Mouse (Mus musculus): ENCODE measurements at regions not wholly inside any gene's neighbourhood (a gene's known extent, or its start where the extent isn't known, plus 50 kb on each side); places are given as distances from the start of the nearest gene placed in this dataset.
"Not testable (repeated sequence)": the region's sequence is repeated elsewhere in the genome, so short reads cannot be mapped to it uniquely, and the experiment has no call there.

GRCm38 (mm10) chr12:64788761-64789160, 128.9 kb upstream of the Gm527 start:
- Histone ChIP-seq H3K9me3 (no peaks in the 10 kb centered on the region), H3K27ac (no peak overlapping the region), H3K36me3 (no peaks in the 10 kb centered on the region), H3K4me2 (no peak overlapping the region), H3K4me1 (replicated peaks) (no peaks in the 10 kb centered on the region), H3K27me3 (no peaks in the 10 kb centered on the region), H3K9ac (no peak overlapping the region), H3K4me3 (no peak overlapping the region)
- 55% methylated on average over 3 of the region's 3 CpGs for WGBS
- ATAC-seq (ENCODE audit: low FRiP score), result no peak

DNA sequence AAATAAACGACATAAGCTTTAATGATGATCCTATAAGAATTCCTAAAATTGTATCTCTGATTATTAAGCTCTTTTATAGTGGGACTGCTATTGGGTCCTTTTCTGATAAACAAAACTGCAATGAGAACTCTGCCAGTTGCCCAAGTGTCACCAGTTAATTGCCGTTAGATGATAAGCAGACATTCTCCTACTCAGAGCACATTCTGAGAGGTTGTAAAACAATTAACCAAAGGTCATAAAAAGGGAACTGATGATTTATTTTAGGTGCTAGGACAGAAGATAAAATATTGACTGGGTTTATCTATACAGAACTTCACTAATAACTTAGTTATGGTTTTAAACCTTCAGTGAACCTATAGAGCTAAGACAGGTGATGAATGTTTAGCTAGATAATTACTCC, 109.2 kb upstream of the Gm527 start:
- ATAC-seq (ENCODE audit: low FRiP score); H3K4me2 ChIP-seq; H3K27me3 ChIP-seq; H3K9ac ChIP-seq; H3K36me3 ChIP-seq; H3K4me1 ChIP-seq (replicated peaks); H3K9me3 ChIP-seq; H3K27ac ChIP-seq; H3K4me3 ChIP-seq: not testable (repeated sequence)
- WGBS, result 81% methylated on average over 2 of the region's 2 CpGs

GRCm38 (mm10) chr12:64810081-64810480, 107.6 kb upstream of the Gm527 start:
- H3K9me3 ChIP-seq, result no peaks in the 10 kb centered on the region
- ATAC-seq (ENCODE audit: low FRiP score), result no peak
- H3K27ac ChIP-seq, result no peak overlapping the region
- WGBS, result 82% methylated on average over 1 of the region's 1 CpGs
- no peaks in the 10 kb centered on the region for H3K36me3 ChIP-seq
- no peak overlapping the region for H3K4me3 ChIP-seq
- no peaks in the 10 kb centered on the region for H3K4me1 ChIP-seq (replicated peaks)
- no peaks in the 10 kb centered on the region for H3K27me3 ChIP-seq
- no peak overlapping the region for H3K4me2 ChIP-seq
- no peak overlapping the region for H3K9ac ChIP-seq

GRCm38 (mm10) chr12:64815871-64816270, 101.8 kb upstream of the Gm527 start:
- H3K9me3 ChIP-seq, result no peaks in the 10 kb centered on the region
- H3K27ac ChIP-seq, result no peak overlapping the region
- 87% methylated on average over 6 of the region's 6 CpGs for WGBS
- no peaks in the 10 kb centered on the region for H3K36me3 ChIP-seq
- ATAC-seq (ENCODE audit: low FRiP score), result no peak
- H3K9ac ChIP-seq, result no peak overlapping the region
- H3K4me1 ChIP-seq (replicated peaks), result no peaks in the 10 kb centered on the region
- H3K27me3 ChIP-seq, result no peaks in the 10 kb centered on the region
- no peak overlapping the region for H3K4me2 ChIP-seq
- no peak overlapping the region for H3K4me3 ChIP-seq

DNA sequence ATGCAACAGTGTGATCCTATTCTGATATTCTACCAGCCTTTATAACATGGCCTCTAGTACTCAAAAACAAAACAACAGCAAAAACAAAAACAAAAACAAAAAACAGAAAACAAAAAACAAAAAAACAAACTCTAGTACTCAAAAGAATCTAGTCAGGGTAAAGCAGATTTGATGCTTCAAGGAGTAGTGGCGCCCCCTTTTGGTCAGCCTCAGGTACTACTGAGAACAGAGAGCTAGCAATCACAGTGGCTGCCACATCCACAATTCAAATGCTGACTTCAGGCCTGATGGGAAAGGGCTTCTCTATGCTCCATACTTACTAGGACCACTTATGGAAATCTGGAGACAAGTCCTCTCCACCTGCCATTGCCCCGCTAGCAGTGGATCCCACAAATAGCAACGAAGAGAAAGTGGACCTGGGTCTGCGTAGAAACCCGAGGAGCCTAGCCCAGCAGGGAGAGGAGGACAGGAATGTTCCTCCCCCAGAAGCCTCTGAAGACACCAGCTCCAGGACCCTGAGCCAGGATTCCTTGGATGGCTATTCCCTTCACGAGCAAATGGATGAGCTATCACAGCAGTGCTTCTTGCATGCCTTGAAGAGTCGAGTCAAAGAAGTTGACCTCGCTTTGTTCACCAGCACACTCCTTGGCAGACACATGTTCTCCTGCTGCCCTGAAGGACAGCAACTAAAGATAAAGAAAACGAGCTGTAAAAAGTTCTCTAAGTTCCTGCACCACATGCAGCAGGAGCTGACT, 100.5 kb upstream of the Gm527 start:
- no peak for ATAC-seq (ENCODE audit: low FRiP score)
- Histone ChIP-seq H3K4me3 (no peak overlapping the region), H3K4me1 (replicated peaks) (no peaks in the 10 kb centered on the region), H3K9ac (no peak overlapping the region), H3K9me3 (no peaks in the 10 kb centered on the region), H3K27ac (no peak overlapping the region), H3K36me3 (no peaks in the 10 kb centered on the region), H3K4me2 (no peak overlapping the region), H3K27me3 (no peaks in the 10 kb centered on the region)
- 60% methylated on average over 9 of the region's 9 CpGs for WGBS

- H3K4me3 ChIP-seq, result no peak overlapping the region
- ATAC-seq (ENCODE audit: low FRiP score), result no peak
- 82% methylated on average over 5 of the region's 5 CpGs for WGBS
- no peaks in the 10 kb centered on the region for H3K27me3 ChIP-seq
- H3K4me1 ChIP-seq (replicated peaks), result no peaks in the 10 kb centered on the region
- no peaks in the 10 kb centered on the region for H3K9me3 ChIP-seq
- H3K4me2 ChIP-seq, result no peak overlapping the region
- H3K27ac ChIP-seq, result no peak overlapping the region
- no peak overlapping the region for H3K9ac ChIP-seq
- no peaks in the 10 kb centered on the region for H3K36me3 ChIP-seq
Measured at GRCm38 (mm10) chr12:64820722-64821121, 97.0 kb upstream of the Gm527 start.

DNA sequence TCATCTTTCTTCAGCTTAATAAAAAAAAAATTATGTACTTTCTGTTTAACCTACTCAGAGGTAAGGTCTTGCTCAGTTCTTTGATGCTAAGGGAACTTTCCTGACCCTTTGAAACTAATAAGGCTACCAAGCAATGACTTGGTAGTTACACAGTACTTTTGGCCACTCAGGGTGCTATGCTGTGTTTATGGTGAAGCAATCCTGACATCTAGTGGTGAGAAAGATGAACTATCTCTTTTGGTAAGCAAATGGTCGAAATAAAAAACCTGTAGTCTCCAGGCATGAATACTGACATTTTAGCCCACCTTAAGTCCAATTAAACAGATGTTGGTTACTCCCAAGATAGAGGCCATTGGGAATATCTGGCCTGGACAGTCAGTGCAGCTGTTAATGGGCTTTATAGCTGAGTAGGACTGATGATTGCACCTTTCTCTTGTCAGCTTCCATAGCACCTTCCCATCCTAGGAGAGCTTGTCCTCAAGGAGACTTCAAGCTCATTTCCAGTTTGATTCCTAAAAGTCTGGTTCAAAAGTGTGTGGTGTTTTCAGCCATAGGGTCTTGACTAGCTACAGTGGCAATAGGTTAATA, 88.0 kb upstream of the Gm527 start:
- Histone ChIP-seq H3K9ac (no peak overlapping the region), H3K4me2 (no peak overlapping the region), H3K27ac (no peak overlapping the region), H3K27me3 (no peaks in the 10 kb centered on the region), H3K4me1 (replicated peaks) (peaks cover 8% of the 10 kb centered on the region; the same call in 1 of the 2 replicates), H3K9me3 (no peaks in the 10 kb centered on the region), H3K4me3 (no peak overlapping the region), H3K36me3 (no peaks in the 10 kb centered on the region)
- 14% methylated on average over 1 of the region's 1 CpGs for WGBS
- ATAC-seq (ENCODE audit: low FRiP score), result peak; percentile 83

DNA sequence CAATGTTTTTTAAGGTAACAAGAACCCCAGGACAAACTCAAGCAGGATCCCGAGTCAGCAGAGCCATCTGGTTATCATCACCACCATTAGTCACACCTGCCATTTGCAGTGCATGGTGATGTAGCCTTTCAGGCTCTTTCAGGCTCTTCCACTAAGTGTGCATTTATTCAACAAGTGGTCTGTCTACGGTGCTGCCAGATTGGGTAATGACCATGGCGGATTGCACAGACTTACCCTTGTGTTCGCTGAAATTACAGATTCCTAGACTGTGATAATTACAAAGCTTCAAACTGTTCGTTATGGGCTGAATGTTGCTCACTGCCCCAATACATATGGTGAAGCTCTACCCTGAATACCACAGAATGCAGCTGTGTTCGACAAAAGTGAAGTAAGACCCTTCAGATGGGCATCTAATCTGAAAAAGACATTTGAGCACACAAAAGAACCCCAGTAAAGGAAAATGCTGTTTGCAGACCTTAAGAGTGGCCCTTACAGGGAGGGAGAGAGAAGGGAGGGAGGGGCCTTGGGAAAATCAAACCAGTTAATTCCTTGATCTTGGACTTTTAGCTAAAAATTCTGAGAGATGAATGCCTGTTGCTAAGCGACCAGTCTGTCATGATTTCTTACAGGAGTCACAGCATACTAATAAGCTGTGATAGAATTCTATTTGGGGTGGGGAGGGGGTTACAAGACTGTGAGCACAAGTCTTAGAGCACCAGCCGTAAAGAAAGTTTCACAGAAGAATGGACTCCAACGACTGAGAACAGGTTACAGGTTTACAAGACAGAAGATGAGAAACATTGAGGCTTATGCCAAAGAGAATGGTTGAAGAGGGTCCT, 85.2 kb upstream of the Gm527 start:
- no peak overlapping the region for H3K4me2 ChIP-seq
- 52% methylated on average over 9 of the region's 9 CpGs for WGBS
- ATAC-seq (ENCODE audit: low FRiP score), result peak; percentile 76
- no peaks in the 10 kb centered on the region for H3K9me3 ChIP-seq
- no peaks in the 10 kb centered on the region for H3K36me3 ChIP-seq
- peaks cover 8% of the 10 kb centered on the region; the same call in 1 of the 2 replicates for H3K4me1 ChIP-seq (replicated peaks)
- no peak overlapping the region for H3K27ac ChIP-seq
- no peak overlapping the region for H3K4me3 ChIP-seq
- H3K27me3 ChIP-seq, result no peaks in the 10 kb centered on the region
- no peak overlapping the region for H3K9ac ChIP-seq

DNA sequence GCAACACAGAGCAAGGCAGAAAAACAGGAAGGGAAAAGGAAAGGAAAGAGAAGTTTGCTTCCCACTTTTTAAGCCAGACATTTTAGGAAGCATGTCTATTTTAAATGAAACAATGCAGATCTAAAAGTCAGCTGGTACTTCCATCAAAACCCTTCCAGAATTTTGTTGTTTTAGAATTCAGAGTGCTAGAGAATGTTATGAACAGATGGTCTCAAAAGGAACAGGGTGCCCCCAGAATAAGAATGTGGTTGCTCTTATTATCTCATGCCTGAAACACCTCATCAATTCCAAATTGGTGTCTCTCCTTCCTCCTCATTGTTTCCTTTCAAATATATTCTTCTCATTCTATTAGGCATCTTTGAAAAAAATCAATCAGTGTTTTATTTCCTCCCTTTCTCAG, 60.0 kb upstream of the Gm527 start:
- no peak overlapping the region for H3K4me2 ChIP-seq
- H3K4me1 ChIP-seq (replicated peaks), result no peaks in the 10 kb centered on the region
- no peak overlapping the region for H3K27ac ChIP-seq
- no peak for ATAC-seq (ENCODE audit: low FRiP score)
- H3K9me3 ChIP-seq, result 0 out of 2 replicates have a peak, but pooled peaks cover 8% of the 10 kb centered on the region
- no peaks in the 10 kb centered on the region for H3K27me3 ChIP-seq
- no peak overlapping the region for H3K9ac ChIP-seq
- H3K36me3 ChIP-seq, result no peaks in the 10 kb centered on the region
- H3K4me3 ChIP-seq, result no peak overlapping the region
